Mouse (Mus musculus): ENCODE results near the gene Lrrc47. TPM values are rescaled to one million over a fixed set of nuclear protein-coding genes. Genes with fewer than 3 reads are reported as not detected.

Lrrc47 gene
- polyA plus RNA-seq, 1 experiment from 2014 or later: 17.1 TPM

DNA sequence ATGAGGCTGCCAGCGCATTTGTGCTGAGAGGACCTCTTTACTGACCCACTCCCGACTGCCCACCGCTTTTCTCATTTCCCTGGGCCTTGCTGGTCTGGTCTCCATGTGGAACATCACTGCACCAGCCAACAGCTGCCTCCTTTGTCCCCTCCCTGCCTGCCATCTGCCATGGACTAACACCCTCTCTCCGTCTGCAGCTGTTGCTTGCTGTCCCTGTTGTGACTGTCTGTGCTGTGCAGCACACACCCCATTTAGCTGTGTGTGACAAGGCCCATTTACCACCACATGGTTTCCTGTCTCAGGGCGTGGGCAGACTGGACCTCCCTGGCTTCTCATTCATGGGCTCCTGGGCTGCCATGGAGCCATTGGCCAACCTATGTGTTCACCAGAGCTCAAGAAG, 6.0 kb upstream of the Lrrc47 start:
- no peaks in the 10 kb centered on the region for H3K9me3 ChIP-seq
- no peaks in the 10 kb centered on the region for H3K4me1 ChIP-seq
- H3K27me3 ChIP-seq: no peaks in the 10 kb centered on the region
- H3K36me3 ChIP-seq: peaks cover 61% of the 10 kb centered on the region
- 87% methylated on average over 5 of the region's 5 CpGs for WGBS
- no peak overlapping the region for H3K9ac ChIP-seq
- H3K4me3 ChIP-seq: no peak overlapping the region
- no peak for ATAC-seq (ENCODE audit: insufficient number of reproducible peaks, low FRiP score, low TSS enrichment, low read depth)
- no peak overlapping the region for H3K4me2 ChIP-seq
- H3K27ac ChIP-seq: no peak overlapping the region

DNA sequence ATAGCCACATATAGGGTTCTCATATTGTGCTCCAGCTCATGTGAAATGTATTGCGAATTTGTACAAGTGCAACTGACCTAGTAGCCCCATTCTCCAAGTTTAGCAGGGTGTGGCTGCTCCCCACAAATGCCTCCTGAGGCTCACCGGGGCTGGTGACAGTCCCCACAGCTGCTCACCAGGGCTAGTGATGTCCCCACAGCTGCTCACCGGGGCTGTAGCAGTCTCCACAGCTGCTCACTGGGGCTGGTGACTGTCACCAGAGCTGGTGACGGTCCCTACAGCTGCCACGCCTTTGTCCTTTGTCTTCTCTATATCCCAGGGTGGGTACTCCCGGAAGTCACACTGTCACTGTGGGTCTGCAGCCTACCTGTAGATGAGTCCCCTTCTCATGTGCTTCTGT, 5.3 kb upstream of the Lrrc47 start:
- WGBS: 84% methylated on average over 6 of the region's 6 CpGs
- no peak for ATAC-seq (ENCODE audit: insufficient number of reproducible peaks, low FRiP score, low TSS enrichment, low read depth)
- Histone ChIP-seq H3K4me3 (no peak overlapping the region), H3K27ac (no peak overlapping the region), H3K9ac (no peak overlapping the region), H3K9me3 (no peaks in the 10 kb centered on the region), H3K27me3 (no peaks in the 10 kb centered on the region), H3K4me1 (peaks cover 2% of the 10 kb centered on the region; the same call in 1 of the 2 replicates), H3K4me2 (no peak overlapping the region), H3K36me3 (peaks cover 61% of the 10 kb centered on the region)

DNA sequence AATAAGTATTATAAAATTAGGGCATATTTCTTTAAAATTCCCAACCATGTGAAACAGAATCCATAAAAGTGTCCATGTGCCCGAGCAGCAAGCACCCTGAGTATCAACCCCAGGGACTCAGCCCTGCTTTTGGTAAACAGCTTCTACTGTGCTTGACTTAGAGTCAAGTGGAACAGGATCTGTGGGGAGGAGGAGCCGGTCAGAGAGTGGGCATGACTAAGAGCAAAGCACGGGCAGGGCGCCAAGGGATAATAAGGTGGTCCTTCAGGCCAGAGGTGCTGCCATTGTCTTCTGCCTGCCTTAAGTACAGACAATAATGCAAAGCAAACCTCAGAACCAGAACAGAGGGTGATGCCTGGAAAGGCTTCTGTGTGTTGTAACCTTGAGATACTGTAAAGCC, 3.8 kb upstream of the Lrrc47 start:
- Histone ChIP-seq H3K4me2 (no peak overlapping the region), H3K4me3 (no peak overlapping the region), H3K27ac (no peak overlapping the region), H3K9ac (no peak overlapping the region), H3K27me3 (no peaks in the 10 kb centered on the region), H3K36me3 (peaks cover 50% of the 10 kb centered on the region), H3K9me3 (no peaks in the 10 kb centered on the region), H3K4me1 (peaks cover 8% of the 10 kb centered on the region)
- no peak for ATAC-seq (ENCODE audit: insufficient number of reproducible peaks, low FRiP score, low TSS enrichment, low read depth)
- 73% methylated on average over 4 of the region's 4 CpGs for WGBS

DNA sequence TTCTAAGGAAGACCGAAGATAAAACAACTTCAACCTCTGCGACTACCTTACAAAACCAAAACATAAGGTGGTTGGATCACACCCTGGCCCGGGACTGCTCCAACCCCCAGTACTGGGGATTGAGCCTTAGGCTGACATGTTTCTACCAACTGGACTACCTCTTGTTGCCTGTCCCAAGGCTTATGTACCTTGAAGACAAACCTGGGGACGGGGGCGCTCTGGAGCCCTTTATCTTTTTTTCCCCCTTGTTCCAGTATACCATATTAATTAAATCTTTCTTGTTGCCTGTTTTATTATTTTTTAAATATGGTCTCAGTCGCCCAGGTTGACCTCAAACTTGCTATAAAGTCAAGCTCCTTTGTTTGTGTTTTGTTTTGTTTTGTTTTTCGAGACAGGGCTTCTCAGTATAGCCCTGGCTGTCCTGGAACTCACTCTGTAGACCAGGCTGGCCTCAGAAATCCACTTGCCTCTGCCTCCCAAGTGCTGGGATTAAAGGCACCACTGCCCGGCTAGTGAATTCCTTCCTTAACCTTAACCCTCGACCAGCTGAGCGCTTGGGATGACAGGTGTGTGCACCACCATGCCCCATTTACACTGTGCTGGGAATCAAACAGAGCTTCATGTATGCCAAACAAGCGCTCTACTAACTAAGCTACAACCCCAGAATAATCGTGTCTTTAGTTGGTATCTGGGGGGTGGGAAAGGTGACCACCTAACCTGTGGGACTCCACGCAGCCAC, 455 bp upstream of the Lrrc47 start:
- H3K36me3 ChIP-seq: peaks cover 37% of the 10 kb centered on the region
- peaks cover 20% of the 10 kb centered on the region for H3K4me1 ChIP-seq
- peak overlapping the region; percentile 17; the same call in 1 of the 2 replicates for H3K27ac ChIP-seq
- H3K9ac ChIP-seq: peak overlapping the region; percentile 26
- no peaks in the 10 kb centered on the region for H3K9me3 ChIP-seq
- WGBS: 26% methylated on average over 13 of the region's 13 CpGs
- H3K27me3 ChIP-seq: no peaks in the 10 kb centered on the region
- H3K4me3 ChIP-seq: peak overlapping the region; percentile 100
- no peak; the same call in 1 of the 2 replicates for ATAC-seq (ENCODE audit: insufficient number of reproducible peaks, low FRiP score, low TSS enrichment, low read depth)
- H3K4me2 ChIP-seq: peak overlapping the region; percentile 92

DNA sequence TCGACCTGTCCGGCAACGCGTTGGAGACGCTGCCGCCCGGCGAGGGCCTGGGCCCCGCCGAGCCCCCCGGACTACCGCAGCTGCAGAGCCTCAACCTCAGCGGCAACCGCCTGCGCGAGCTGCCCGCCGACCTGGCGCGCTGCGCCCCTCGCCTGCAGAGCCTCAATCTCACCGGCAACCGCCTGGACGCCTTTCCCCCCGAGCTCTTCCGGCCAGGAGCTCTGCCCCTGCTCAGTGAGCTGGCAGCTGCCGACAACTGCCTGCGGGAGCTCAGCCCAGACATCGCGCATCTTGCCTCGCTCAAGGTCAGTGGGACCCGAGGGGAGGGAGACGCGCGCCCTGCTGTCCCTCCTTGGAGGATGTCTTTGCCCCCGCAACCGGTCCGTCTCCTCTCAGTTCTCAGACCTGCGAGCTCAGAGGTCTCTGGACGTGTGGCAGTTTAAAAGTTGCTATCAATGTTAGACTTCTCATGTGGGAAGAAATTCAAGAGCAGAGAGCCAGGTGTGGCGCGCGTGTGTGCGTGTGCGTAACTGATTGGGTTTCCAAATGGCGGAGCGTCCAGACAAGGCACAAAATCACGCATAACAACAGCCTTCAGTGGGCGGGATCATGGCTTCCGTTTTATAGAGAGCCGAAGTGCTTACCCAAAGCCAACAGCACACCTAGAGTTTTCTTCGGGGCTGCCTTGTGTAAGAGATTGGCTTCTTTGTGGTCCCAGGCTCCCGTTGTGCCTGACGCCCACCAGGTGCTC, 776 bp downstream of the Lrrc47 start:
- Histone ChIP-seq H3K27me3 (no peaks in the 10 kb centered on the region), H3K4me3 (peak overlapping the region; percentile 100), H3K4me2 (peak overlapping the region; percentile 92), H3K36me3 (peaks cover 37% of the 10 kb centered on the region), H3K27ac (peak overlapping the region; percentile 59; the same call in 1 of the 2 replicates), H3K9me3 (no peaks in the 10 kb centered on the region), H3K4me1 (peaks cover 20% of the 10 kb centered on the region), H3K9ac (peak overlapping the region; percentile 98)
- 1% methylated on average over 55 of the region's 55 CpGs for WGBS
- ATAC-seq (ENCODE audit: insufficient number of reproducible peaks, low FRiP score, low TSS enrichment, low read depth): no peak

DNA sequence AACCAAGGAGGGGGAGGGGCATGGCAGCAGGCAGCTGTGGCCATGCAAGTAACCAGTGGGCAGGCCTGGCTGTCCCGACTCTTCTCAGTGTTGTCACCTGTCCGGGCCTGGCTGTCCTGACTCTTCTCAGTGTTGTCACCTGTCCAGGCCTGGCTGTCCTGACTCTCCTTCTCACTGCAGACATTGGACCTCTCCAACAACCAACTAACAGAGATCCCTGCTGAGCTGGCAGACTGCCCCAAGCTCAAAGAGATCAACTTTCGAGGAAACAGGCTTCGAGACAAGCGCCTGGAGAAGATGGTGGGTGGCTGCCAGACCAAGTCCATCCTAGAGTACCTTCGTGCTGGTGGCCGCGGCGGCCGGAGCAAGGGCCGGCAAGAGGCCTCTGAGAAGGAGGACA, 3.9 kb downstream of the Lrrc47 start:
- Histone ChIP-seq H3K9me3 (no peaks in the 10 kb centered on the region), H3K4me1 (peaks cover 20% of the 10 kb centered on the region), H3K27ac (no peak overlapping the region), H3K4me2 (no peak overlapping the region), H3K27me3 (no peaks in the 10 kb centered on the region), H3K36me3 (peaks cover 62% of the 10 kb centered on the region), H3K4me3 (no peak overlapping the region), H3K9ac (no peak overlapping the region)
- no peak for ATAC-seq (ENCODE audit: insufficient number of reproducible peaks, low FRiP score, low TSS enrichment, low read depth)
- WGBS: 89% methylated on average over 11 of the region's 11 CpGs

DNA sequence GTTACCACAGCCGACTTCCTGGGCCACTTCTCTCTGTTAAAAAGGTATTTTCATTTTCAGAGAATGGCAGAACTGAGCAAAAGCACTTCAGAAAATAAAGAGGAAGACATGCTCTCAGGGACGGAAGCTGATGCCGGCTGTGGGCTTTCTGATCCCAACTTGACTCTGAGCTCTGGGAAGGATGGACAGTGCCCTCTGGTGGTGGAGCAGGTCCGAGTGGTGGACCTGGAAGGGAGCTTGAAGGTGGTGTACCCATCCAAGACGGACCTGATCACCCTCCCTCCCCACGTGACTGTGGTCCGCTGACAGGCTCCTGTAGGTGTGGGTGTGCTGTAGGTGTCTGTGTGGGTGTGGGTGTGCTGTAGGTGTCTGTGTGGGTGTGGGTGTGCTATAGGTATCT, 8.0 kb downstream of the Lrrc47 start:
- no peak for ATAC-seq (ENCODE audit: insufficient number of reproducible peaks, low FRiP score, low TSS enrichment, low read depth)
- Histone ChIP-seq H3K27ac (no peak overlapping the region), H3K9me3 (no peaks in the 10 kb centered on the region), H3K36me3 (peaks cover 71% of the 10 kb centered on the region), H3K9ac (no peak overlapping the region), H3K4me2 (no peak overlapping the region), H3K4me1 (peaks cover 12% of the 10 kb centered on the region; the same call in 1 of the 2 replicates), H3K27me3 (peaks cover 5% of the 10 kb centered on the region; the same call in 1 of the 2 replicates), H3K4me3 (no peak overlapping the region)
- WGBS: 69% methylated on average over 7 of the region's 7 CpGs

DNA sequence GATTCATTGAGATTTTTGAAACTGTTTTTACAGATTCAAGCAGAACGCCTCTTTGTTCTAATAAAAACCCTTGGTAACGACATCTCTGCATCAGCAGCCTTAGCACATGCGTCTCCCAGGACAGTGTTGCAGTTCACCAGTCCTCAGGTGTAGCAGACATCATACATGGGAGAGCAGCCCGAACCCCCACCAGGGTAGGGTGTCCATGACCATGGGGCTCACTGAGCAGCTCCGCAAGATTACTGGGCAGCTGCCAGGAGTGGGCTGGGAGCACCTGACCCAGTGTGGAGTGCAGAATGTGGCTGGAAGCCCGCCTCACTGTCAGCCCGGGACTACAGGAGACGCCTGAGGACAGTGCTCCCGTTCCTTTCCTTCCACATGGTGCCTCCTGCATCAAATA, 9.9 kb downstream of the Lrrc47 start:
- Histone ChIP-seq H3K9me3 (no peaks in the 10 kb centered on the region), H3K4me2 (no peak overlapping the region), H3K36me3 (peaks cover 53% of the 10 kb centered on the region), H3K27me3 (peaks cover 23% of the 10 kb centered on the region), H3K4me3 (no peak overlapping the region), H3K4me1 (peaks cover 25% of the 10 kb centered on the region), H3K27ac (no peak overlapping the region), H3K9ac (no peak overlapping the region)
- no peak for ATAC-seq (ENCODE audit: insufficient number of reproducible peaks, low FRiP score, low TSS enrichment, low read depth)
- 85% methylated on average over 9 of the region's 9 CpGs for WGBS

DNA sequence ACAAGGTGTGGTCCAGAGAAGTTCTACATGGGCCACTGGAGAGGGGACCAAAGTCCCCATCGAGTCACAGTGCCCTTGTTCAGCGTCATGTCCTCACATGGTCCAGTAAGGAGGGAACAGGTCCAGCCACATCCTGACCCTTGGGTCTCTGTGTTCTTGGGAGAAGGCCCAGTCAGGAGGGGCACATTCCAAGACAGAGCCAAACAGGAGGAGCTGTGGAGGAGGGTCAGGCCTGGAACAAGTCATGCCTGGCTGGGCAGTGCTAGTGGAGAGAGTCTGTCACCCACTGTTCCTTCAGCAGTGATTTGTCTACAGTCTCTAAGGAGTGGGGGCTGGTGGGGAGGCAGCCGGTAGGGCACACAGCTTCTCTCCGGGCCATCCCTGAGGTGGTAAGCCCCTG, 10.9 kb downstream of the Lrrc47 start:
- no peak overlapping the region for H3K4me2 ChIP-seq
- peaks cover 43% of the 10 kb centered on the region for H3K36me3 ChIP-seq
- no peak overlapping the region; the same call in 1 of the 2 replicates for H3K27ac ChIP-seq
- WGBS: 80% methylated on average over 4 of the region's 4 CpGs
- ATAC-seq (ENCODE audit: insufficient number of reproducible peaks, low FRiP score, low TSS enrichment, low read depth): 0 out of 2 replicates have a peak, but pooled peaks have one; percentile 10
- no peaks in the 10 kb centered on the region for H3K9me3 ChIP-seq
- peaks cover 33% of the 10 kb centered on the region for H3K27me3 ChIP-seq
- H3K4me1 ChIP-seq: peaks cover 27% of the 10 kb centered on the region
- H3K4me3 ChIP-seq: no peak overlapping the region
- H3K9ac ChIP-seq: no peak overlapping the region

DNA sequence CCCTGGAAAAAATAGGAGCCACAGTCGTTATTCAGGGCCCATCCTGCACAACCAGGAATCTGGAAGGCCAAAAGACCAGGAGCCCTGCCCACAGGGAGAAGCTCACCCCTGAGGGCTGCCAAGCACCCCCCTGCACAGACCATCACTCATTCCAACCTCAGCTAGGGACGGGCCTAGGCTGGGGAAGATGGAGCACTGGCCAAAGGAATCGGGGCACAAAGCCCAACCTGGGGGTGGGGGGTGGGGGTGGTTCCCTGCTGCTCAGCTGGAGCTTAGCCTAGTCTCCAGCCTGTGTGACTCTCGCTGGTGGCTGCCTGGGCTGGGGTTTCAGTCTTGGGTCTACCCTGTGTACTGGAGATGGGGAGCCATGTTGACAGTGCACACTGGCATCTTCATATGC, 11.3 kb downstream of the Lrrc47 start:
- Histone ChIP-seq H3K27me3 (peaks cover 37% of the 10 kb centered on the region), H3K4me1 (peaks cover 31% of the 10 kb centered on the region), H3K4me3 (no peak overlapping the region), H3K9ac (no peak overlapping the region), H3K36me3 (peaks cover 41% of the 10 kb centered on the region), H3K27ac (no peak overlapping the region; the same call in 1 of the 2 replicates), H3K4me2 (no peak overlapping the region), H3K9me3 (no peaks in the 10 kb centered on the region)
- 42% methylated on average over 4 of the region's 4 CpGs for WGBS
- ATAC-seq (ENCODE audit: insufficient number of reproducible peaks, low FRiP score, low TSS enrichment, low read depth): no peak; the same call in 1 of the 2 replicates

DNA sequence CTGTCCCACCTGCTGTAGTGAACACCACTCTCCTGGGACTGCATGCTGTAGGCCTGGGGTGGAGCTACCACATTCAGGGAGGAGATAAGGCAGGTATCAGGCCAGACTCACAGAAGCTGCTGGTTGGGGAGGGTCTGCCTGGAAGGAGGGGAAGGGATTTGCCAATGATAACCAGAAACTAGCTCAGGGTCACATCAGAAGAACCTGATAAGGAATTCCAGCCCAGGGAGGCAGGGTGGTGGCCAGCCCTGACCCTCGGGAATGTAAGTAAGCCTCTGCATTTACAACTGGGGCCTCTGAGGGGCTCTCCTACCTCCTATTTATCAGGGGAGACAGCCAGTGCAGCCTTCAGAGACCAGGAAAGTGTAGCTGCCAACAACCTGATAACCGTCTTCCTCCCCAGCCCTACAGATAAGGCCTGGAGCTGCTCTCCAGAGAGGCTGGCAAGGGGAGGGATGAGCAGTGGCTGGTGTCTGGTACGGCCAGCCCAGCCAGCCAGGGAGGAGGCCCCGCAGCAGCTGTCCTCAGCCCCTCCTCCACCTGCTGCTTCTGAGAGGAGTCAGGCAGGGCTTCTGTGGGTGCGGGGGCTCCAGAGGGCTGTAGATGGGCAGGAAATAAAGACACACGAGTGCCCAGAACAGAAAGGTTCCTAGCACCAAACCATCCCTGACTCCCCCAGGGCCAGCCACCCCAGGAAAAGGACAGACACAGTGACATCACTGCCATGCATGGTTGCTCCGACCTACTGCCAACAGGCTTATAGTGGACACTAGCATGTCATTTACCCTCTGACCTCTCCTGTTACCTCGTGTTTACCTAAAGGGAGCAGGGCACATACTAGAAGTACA, 12.4 kb downstream of the Lrrc47 start:
- peaks cover 38% of the 10 kb centered on the region for H3K27me3 ChIP-seq
- no peak overlapping the region for H3K4me2 ChIP-seq
- 19% methylated on average over 8 of the region's 8 CpGs for WGBS

More for the DNA sequence above, 12.4 kb downstream of the Lrrc47 start:
- Histone ChIP-seq H3K4me1 (peaks cover 32% of the 10 kb centered on the region), H3K4me3 (no peak overlapping the region), H3K27ac (no peak overlapping the region), H3K9ac (no peak overlapping the region), H3K9me3 (no peaks in the 10 kb centered on the region), H3K36me3 (peaks cover 29% of the 10 kb centered on the region)
- ATAC-seq (ENCODE audit: insufficient number of reproducible peaks, low FRiP score, low TSS enrichment, low read depth): no peak

Measured in limb, embryonic 15.5 days (tissue).